Mouse (Mus musculus) lung, postnatal 10 days (tissue): ENCODE measurements around the gene Sod1.

Experiments
- DNase-seq: peaks from one replicate; pipeline ENCODE4 v3.0.0; 2021

Sod1 gene

GRCm38 (mm10) chr16:90220026-90220891 is at the start of gene Sod1:
Gene Sod1 (plus strand): TSS chr16:90220754.
- peak; percentile 97 for DNase-seq

GRCm38 (mm10) chr16:90171416-90171815 is 49.1 kb upstream of the Sod1 start:
- no peak for DNase-seq

DNA sequence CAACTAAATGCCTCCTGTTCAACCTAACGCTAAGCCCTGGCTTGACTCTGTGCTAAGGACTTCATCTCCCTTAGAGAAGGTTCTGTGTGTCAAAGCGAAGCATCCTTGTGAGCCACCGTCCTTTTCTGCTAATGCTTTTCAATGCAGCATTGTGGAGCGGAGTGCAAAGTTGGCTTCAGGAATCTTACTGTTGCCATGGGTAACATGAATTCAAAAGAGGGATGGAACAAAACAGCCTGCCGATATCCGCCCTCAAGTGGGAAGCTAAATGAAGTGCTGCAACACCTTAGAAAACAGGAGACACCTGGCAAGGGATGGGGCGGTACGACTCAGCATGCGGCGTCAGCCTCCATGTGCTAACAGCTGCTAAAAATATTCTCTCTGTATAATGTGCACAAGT is 44.1 kb upstream of the Sod1 start:
- peak; percentile 33 for DNase-seq

DNA sequence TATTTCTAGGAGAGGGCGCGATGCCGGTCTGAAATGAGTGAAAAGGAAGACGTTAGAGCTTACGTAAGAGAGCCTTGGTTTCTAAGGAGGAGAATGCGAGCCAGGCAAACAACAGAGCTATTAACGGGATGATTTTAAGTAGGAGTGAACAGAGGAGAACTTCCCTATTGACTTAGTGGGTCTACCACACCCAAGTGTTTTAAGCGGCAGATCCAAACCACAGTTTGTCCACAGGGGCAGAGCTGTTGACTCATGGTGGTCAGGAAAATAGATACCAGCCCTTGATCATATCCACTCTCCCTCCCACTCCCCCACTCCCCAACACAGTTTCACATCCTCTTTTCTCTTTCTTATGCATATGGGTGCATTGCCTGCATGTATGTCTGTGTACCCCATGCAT is 43.1 kb upstream of the Sod1 start:
- DNase-seq: no peak

GRCm38 (mm10) chr16:90178404-90178803 is 42.1 kb upstream of the Sod1 start:
- no peak for DNase-seq

DNA sequence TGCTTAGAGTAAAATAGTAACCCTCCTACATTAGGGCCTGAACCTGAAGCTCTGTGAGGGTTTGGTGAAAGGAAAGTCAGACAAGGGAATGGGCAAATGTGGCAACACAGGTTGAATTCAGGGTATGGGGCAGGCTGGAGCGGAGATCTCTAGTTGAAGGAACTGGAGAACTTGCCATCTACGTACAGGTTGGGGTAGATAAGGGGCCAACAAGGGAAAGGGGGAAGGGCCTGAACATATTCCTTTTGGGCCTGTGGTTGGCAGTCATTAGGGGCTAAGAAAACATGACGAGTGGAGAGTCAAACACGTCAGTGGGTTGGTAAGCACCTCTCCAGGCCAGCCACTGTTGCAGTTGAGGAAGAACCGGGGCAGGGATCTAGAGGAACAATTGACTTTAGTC is 40.7 kb upstream of the Sod1 start:
- DNase-seq: no peak

DNA sequence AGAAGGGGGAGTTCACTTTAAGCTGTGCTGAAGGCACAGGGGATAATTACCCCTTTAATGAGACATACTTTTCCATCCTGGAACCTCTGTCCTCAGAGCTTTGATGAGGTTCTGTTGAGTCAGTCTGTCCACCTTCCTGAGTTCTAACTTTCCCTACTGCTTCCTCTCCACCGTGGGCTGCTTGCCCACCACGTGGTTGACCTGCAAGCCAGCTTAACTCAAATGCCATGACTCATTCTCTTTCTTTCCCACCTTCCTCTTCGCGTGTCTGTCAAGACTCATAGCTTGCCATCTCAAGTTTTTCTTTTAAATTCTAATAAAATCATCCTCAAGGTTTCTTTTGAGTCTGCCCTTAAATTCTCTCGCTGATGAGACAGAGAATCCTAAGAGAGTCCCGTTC is 39.6 kb upstream of the Sod1 start:
- DNase-seq: no peak

- DNase-seq: peak; percentile 22
Measured at GRCm38 (mm10) chr16:90181673-90182072, 38.9 kb upstream of the Sod1 start.

DNA sequence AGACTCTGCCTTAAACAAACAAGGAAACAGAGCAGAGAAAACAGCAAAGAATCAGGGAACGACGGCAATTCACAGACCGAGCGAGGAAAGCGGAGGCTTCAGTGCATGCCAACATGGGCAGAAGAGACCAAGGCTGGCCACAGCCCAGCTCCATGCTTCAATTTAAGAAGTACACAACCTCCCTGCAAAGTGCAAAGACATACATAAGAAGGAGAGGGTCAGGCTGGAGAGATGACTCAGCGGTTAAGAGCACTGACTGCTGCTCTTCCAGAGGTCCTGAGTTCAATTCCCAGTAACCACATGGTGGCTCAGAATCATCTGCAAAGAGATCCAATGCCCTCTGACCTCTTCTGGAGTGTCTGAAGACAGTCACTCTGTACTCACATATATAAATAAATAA is 36.4 kb upstream of the Sod1 start:
- DNase-seq: no peak

GRCm38 (mm10) chr16:90185928-90186588 is 34.5 kb upstream of the Sod1 start:
- DNase-seq: peak; percentile 86

GRCm38 (mm10) chr16:90187453-90187852 is 33.1 kb upstream of the Sod1 start:
- peak; percentile 75 for DNase-seq

- DNase-seq: no peak
Measured at GRCm38 (mm10) chr16:90191289-90191688, 29.3 kb upstream of the Sod1 start.

- DNase-seq: no peak
Measured at GRCm38 (mm10) chr16:90193719-90194118, 26.8 kb upstream of the Sod1 start.

DNA sequence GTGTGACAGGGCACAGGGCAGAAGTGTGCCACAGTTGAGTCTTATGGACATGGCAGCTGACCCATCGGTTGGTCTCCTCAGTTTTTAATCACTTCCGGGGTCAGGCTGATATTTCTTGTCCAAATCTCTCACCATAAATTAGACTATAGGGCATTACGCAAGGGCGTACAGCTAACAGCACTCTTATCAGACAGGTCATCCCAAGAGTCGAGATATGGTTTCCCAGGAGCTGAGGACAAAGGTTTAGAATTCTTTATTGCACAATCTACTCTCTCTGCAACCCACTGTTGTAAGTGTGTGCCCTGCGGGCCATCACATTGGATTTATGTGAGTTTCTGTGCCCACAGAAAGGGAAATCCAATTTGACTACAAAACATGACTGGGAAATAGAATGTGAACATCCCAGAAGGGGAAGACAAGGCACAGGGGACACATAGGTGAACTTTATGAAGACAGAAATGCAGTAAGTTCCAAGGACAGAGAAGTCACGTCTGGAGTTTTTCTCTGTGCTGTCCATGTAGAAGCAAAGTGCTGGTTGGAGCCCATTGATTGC is 23.8 kb upstream of the Sod1 start:
- DNase-seq: no peak

DNA sequence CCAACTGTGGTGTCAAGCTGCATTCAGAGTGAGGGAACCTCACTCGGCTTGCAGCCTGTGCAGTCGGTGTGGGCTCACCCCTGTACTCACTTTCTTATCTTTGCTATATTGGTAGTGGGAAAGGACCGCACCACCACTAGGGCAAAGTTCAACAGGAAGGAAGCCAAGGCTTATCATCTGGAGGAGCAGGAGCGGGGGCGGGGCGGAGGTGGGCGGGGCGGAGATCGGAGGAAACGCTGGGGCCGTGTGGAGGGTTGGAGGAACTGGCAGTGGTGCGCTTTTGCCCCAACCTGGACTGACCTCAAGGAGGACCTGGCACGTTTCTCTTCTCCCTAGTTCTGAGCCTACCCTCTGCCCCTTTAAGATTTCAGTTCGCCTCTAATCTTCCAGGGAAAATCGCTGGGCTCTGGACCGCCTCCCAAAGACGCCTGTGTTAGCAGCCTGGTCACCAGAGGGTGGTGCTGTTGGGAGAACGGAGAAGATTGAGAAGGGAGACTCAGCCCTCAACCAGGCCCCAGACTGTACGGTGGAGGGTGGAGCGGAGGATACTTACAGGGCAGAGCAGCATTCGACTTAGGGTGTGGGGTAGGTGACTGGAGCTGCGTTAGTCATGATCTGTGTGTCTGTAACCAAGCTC is 23.1 kb upstream of the Sod1 start:
- DNase-seq: peak; percentile 92

DNA sequence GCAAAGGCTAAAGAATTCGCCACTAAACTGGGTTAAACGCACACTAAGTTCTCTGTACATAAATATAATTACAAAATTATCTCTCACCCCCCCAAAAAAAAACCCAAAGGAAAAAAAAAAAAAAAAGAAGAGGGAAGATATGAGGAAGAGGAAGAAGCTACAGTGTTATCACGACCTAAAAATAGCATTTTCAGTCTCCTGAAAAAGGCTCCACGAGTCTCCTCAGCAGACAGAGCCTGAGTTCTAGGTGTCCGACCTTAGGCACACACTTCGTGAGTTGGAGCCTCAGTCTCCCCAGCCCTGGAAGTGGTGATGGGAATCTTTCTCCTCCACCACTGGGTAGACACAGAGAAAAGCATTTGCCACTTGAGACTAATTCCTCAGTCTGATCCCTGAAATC is 21.9 kb upstream of the Sod1 start:
- no peak for DNase-seq

- peak; percentile 18 for DNase-seq
Measured at GRCm38 (mm10) chr16:90199174-90199573, 21.4 kb upstream of the Sod1 start.

GRCm38 (mm10) chr16:90202140-90202539 is 18.4 kb upstream of the Sod1 start:
- no peak for DNase-seq

- peak; percentile 48 for DNase-seq
Measured at GRCm38 (mm10) chr16:90203226-90203962, 17.2 kb upstream of the Sod1 start.

- no peak for DNase-seq
Measured at GRCm38 (mm10) chr16:90204868-90205267, 15.7 kb upstream of the Sod1 start.

- DNase-seq: no peak
Measured at GRCm38 (mm10) chr16:90208996-90209395, 11.6 kb upstream of the Sod1 start.

DNA sequence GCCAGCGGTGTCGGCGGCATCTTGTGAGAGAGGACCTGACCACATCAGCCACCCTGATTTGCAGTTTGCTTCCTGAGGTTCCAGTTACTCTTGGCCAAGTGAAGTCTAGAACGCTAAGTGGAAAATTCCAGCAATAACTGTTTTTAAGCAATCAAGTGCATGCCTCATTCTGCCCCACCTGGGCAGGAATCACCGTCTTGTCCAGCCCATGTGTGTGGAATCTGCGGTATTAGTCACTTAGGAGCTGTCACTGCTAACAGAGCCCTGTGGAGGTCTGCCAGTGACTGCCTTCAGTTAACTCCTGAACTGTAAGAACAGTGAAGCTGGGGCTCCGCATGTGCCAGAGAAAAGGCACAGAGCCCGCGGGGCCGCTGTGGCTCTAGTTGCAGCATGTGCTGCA is 9.8 kb upstream of the Sod1 start:
- no peak for DNase-seq

DNA sequence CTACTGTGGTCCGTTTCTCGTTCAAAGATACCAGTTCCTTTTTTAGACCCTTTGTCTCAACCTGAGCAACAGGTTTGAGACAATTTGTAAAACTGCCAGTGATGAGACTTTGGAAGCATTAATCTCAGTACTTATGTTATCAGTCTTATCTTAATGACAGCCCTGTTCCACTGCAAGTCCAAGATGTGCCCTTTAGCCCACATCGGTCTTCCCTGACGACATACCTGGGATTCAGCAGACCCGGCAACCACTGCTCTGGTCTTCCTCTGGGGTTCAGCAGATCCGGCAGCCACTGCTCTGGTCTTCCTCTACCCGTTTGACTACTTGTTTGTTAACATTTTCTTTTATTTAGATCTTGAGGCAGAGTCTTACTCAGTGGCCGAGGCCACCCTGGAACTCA is 8.8 kb upstream of the Sod1 start:
- DNase-seq: no peak
